Mouse (Mus musculus): ENCODE data around the gene Mak. TPM values are rescaled to one million over a fixed set of nuclear protein-coding genes. Genes with fewer than 3 reads are reported as not detected.
A peak's percentile ranks its signal among the peaks of the same experiment; 100 is the strongest.

Mak gene
- polyA plus RNA-seq, 1 experiment from 2014 or later: 1.1 TPM

DNA sequence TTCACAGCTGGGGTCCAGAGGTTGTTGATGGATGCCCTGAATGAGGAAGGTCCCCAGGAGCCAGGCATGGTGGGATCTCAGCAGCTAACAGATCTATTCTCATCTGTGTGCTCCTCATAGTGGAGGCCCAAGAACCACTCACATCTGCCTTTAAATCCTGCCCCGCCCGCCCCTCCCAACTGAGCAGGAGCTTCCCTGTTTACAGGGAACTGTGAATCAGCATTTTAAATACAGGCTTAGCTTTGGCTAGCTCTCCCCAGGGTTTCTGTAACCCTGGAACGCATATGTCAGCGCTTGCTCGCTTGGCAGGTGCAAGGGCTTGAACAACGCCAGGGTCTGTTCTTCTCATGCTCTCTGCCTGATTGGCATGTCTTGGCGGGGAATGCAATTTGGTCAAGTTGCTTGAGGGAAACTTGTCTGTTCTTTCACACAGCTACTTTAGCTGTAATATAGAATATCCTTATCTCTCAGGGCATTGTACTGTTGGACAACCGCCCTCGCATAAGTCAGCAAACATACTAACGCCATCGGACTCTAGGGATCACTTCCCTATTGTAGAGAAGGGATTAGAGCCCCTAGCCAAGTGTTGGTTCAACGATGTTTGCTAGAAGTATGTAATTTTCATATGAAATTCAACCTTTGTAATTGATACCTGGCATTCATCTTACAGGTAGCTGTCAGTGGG lies 24.5 kb upstream of the Mak start:
- no peak for ATAC-seq (ENCODE audit: insufficient number of reproducible peaks, insufficient read depth, low FRiP score, low read depth)

DNA sequence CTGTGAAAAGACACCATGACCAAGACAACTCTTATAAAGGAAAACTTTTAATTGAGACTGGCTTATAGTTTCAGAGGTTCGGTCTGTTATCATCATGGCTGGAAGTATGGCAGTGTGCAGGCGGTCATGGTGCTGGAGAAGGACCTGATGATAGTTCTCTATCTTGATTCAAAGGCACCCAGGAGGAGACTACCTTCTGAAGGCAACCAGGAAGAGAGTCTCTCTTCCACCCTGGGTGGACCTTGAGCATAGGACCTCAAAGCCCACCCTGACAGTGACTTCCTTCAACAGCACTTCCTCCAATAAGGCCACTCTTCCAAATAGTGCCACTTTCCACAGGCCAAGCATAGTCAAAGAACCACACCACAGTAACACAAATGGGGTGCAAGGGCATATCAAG lies 20.5 kb upstream of the Mak start:
- Histone ChIP-seq H3K27ac (ENCODE audit: low read length) (no peak overlapping the region), H3K4me1 (ENCODE audit: control insufficient read depth, insufficient read depth, low read length) (no peaks in the 10 kb centered on the region), H3K4me3 (ENCODE audit: low read depth, low read length) (no peak overlapping the region), H3K27me3 (ENCODE audit: control insufficient read depth, insufficient read depth, low read length) (no peaks in the 10 kb centered on the region), H3K9me3 (ENCODE audit: control insufficient read depth, low read depth, low read length) (no peaks in the 10 kb centered on the region), H3K36me3 (ENCODE audit: control insufficient read depth, insufficient read depth, low read length) (no peaks in the 10 kb centered on the region), H3K9ac (replicated peaks; ENCODE audit: low read depth, low read length) (no peak overlapping the region), H3K4me2 (replicated peaks; ENCODE audit: low read depth, low read length) (no peak overlapping the region)
- 89% methylated on average over 2 of the region's 2 CpGs for WGBS
- ATAC-seq (ENCODE audit: insufficient number of reproducible peaks, insufficient read depth, low FRiP score, low read depth): no peak

More for the DNA sequence above, 24.5 kb upstream of the Mak start:
- Histone ChIP-seq H3K4me1 (ENCODE audit: control insufficient read depth, insufficient read depth, low read length) (no peaks in the 10 kb centered on the region), H3K36me3 (ENCODE audit: control insufficient read depth, insufficient read depth, low read length) (no peaks in the 10 kb centered on the region), H3K27ac (ENCODE audit: low read length) (no peak overlapping the region), H3K4me3 (ENCODE audit: low read depth, low read length) (no peak overlapping the region), H3K4me2 (replicated peaks; ENCODE audit: low read depth, low read length) (no peak overlapping the region), H3K9me3 (ENCODE audit: control insufficient read depth, low read depth, low read length) (no peaks in the 10 kb centered on the region), H3K27me3 (ENCODE audit: control insufficient read depth, insufficient read depth, low read length) (no peaks in the 10 kb centered on the region), H3K9ac (replicated peaks; ENCODE audit: low read depth, low read length) (no peak overlapping the region)
- 65% methylated on average over 12 of the region's 12 CpGs for WGBS

DNA sequence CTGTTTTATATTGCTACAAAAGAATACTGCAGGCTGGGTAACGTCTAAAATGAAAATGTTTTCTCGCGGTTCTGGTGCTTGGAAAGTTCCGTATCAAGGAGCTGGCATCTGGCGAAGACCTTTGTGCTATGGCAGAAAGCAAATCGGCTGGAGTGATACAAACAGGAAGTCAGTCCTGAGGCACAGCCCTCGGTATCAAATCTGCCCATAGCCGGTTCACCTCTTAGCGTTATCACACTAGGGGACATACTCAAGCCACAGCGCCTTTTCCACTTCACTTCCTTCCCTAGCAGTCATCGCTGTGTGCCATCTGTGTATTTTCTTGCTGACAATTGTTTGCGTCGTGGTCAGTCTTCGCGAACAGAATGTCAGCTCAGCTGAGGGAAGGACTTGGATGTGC lies 18.8 kb upstream of the Mak start:
- Histone ChIP-seq H3K9ac (replicated peaks; ENCODE audit: low read depth, low read length) (no peak overlapping the region), H3K4me2 (replicated peaks; ENCODE audit: low read depth, low read length) (no peak overlapping the region), H3K36me3 (ENCODE audit: control insufficient read depth, insufficient read depth, low read length) (no peaks in the 10 kb centered on the region), H3K27me3 (ENCODE audit: control insufficient read depth, insufficient read depth, low read length) (no peaks in the 10 kb centered on the region), H3K4me3 (ENCODE audit: low read depth, low read length) (no peak overlapping the region), H3K27ac (ENCODE audit: low read length) (no peak overlapping the region), H3K4me1 (ENCODE audit: control insufficient read depth, insufficient read depth, low read length) (no peaks in the 10 kb centered on the region), H3K9me3 (ENCODE audit: control insufficient read depth, low read depth, low read length) (no peaks in the 10 kb centered on the region)
- no peak for ATAC-seq (ENCODE audit: insufficient number of reproducible peaks, insufficient read depth, low FRiP score, low read depth)
- 79% methylated on average over 15 of the region's 15 CpGs for WGBS

DNA sequence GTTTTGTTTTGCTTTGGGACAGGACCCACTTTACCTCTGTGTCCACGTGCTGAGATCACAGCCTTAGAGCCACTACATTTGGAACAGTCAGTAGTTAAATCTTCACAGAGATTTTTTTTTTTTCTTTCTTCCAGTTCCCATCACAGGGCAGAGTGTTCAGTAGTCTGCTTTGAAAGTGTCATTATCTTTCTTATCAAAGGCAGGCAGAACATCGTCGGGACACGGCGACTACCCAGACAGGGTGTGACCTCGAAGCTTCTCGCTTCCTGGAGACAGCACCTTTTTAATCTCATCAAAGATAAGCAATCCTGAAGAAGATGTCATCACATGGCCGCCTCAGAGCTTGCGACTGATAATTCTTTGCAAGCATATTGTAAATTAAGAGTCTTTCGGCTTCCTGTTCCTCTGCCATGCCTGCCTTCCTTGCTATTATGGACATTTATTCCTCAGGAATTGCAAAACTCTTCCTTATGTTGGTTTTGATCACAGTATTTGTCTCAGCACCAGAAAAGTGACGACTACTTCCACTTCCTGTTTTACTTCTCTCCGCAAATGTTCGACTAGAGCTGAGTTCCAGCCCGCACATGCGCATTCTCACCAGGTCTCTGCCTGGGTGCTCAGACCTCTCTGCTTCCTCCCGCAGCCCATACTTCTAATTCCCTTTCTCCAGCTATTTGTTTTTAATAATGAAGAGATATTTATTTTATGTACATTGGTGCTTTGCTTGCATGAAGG lies 18.0 kb upstream of the Mak start:
- H3K27me3 ChIP-seq (ENCODE audit: control insufficient read depth, insufficient read depth, low read length): no peaks in the 10 kb centered on the region
- no peak overlapping the region for H3K27ac ChIP-seq (ENCODE audit: low read length)
- H3K9ac ChIP-seq (replicated peaks; ENCODE audit: low read depth, low read length): no peak overlapping the region
- no peak overlapping the region for H3K4me2 ChIP-seq (replicated peaks; ENCODE audit: low read depth, low read length)
- H3K4me3 ChIP-seq (ENCODE audit: low read depth, low read length): no peak overlapping the region
- H3K4me1 ChIP-seq (ENCODE audit: control insufficient read depth, insufficient read depth, low read length): no peaks in the 10 kb centered on the region
- 51% methylated on average over 16 of the region's 16 CpGs for WGBS
- no peak for ATAC-seq (ENCODE audit: insufficient number of reproducible peaks, insufficient read depth, low FRiP score, low read depth)
- H3K9me3 ChIP-seq (ENCODE audit: control insufficient read depth, low read depth, low read length): no peaks in the 10 kb centered on the region
- no peaks in the 10 kb centered on the region for H3K36me3 ChIP-seq (ENCODE audit: control insufficient read depth, insufficient read depth, low read length)

DNA sequence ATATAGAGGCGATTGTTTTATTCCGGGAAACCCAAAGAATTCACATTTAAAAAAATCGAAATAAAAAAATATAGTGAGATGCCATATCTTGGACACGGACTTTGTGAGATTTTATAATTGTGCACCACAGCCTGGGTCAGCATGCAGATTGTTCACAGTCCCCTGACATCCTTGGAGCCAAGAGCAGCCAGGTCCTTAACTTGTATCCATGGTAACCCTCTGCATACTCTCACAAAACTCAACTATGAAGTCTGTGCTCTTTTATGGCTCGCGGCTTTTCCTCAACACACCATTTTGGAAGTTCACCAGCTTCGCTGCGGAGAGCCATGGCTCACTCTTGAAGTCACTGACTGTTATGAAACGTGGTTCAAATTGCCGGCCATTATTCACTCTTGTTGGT lies 14.7 kb upstream of the Mak start:
- Histone ChIP-seq H3K27ac (ENCODE audit: low read length) (no peak overlapping the region), H3K4me2 (replicated peaks; ENCODE audit: low read depth, low read length) (no peak overlapping the region), H3K27me3 (ENCODE audit: control insufficient read depth, insufficient read depth, low read length) (no peaks in the 10 kb centered on the region), H3K36me3 (ENCODE audit: control insufficient read depth, insufficient read depth, low read length) (no peaks in the 10 kb centered on the region), H3K9ac (replicated peaks; ENCODE audit: low read depth, low read length) (no peak overlapping the region), H3K4me3 (ENCODE audit: low read depth, low read length) (no peak overlapping the region), H3K9me3 (ENCODE audit: control insufficient read depth, low read depth, low read length) (no peaks in the 10 kb centered on the region), H3K4me1 (ENCODE audit: control insufficient read depth, insufficient read depth, low read length) (no peaks in the 10 kb centered on the region)
- no peak for ATAC-seq (ENCODE audit: insufficient number of reproducible peaks, insufficient read depth, low FRiP score, low read depth)
- WGBS: 72% methylated on average over 10 of the region's 10 CpGs

DNA sequence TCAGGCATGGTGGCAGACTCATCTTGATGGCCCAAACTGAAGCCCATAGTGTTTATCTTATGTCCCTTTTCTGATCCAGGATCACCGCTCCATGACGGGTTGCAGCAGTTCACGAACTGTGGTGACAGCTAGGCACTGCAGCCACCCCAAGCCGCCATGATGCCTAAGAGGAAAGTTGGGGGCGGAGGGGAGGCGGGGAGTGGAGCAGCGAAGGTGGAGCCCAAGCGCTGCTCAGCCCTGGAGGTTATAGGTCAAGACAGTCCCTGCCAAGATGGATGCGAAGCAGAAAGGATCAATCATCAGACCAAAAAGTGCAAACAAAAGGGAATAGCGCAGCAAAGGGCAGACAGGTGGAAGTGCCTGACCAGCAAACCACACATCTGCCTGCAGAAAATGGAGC lies 11.8 kb upstream of the Mak start:
- no peak overlapping the region for H3K9ac ChIP-seq (replicated peaks; ENCODE audit: low read depth, low read length)
- H3K4me1 ChIP-seq (ENCODE audit: control insufficient read depth, insufficient read depth, low read length): no peaks in the 10 kb centered on the region
- 6% methylated on average over 10 of the region's 10 CpGs for WGBS
- no peak overlapping the region for H3K27ac ChIP-seq (ENCODE audit: low read length)
- H3K36me3 ChIP-seq (ENCODE audit: control insufficient read depth, insufficient read depth, low read length): no peaks in the 10 kb centered on the region
- no peaks in the 10 kb centered on the region for H3K9me3 ChIP-seq (ENCODE audit: control insufficient read depth, low read depth, low read length)
- H3K4me2 ChIP-seq (replicated peaks; ENCODE audit: low read depth, low read length): 0 out of 2 replicates have a peak overlapping the region, but pooled peaks have one; percentile 14
- no peaks in the 10 kb centered on the region for H3K27me3 ChIP-seq (ENCODE audit: control insufficient read depth, insufficient read depth, low read length)
- no peak for ATAC-seq (ENCODE audit: insufficient number of reproducible peaks, insufficient read depth, low FRiP score, low read depth)
- H3K4me3 ChIP-seq (ENCODE audit: low read depth, low read length): no peak overlapping the region

DNA sequence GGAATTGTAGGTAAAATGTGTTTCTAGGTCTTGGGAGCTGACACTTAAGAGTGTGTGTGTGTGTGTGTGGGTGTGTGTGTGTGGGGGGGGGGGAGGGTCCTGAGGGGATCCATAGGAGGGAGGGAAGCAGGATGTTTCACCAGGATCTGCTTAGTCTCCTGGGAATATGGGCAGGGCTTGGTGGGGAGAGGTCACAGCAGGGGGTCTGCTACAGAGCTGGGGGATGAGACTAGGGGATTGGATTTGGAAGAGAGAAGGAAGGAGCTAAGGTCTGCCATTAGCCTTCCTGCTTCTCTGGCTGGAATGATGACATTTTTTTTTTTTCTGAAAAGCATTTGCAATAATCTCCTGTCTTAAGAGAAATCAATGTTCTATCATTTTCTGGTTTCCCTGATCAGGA lies 9.2 kb upstream of the Mak start:
- no peak overlapping the region for H3K27ac ChIP-seq (ENCODE audit: low read length)
- H3K9me3 ChIP-seq (ENCODE audit: control insufficient read depth, low read depth, low read length): no peaks in the 10 kb centered on the region
- no peak for ATAC-seq (ENCODE audit: insufficient number of reproducible peaks, insufficient read depth, low FRiP score, low read depth)
- no peak overlapping the region for H3K4me2 ChIP-seq (replicated peaks; ENCODE audit: low read depth, low read length)
- H3K36me3 ChIP-seq (ENCODE audit: control insufficient read depth, insufficient read depth, low read length): no peaks in the 10 kb centered on the region
- H3K4me1 ChIP-seq (ENCODE audit: control insufficient read depth, insufficient read depth, low read length): no peaks in the 10 kb centered on the region
- no peak overlapping the region for H3K9ac ChIP-seq (replicated peaks; ENCODE audit: low read depth, low read length)
- no peak overlapping the region for H3K4me3 ChIP-seq (ENCODE audit: low read depth, low read length)
- H3K27me3 ChIP-seq (ENCODE audit: control insufficient read depth, insufficient read depth, low read length): no peaks in the 10 kb centered on the region

DNA sequence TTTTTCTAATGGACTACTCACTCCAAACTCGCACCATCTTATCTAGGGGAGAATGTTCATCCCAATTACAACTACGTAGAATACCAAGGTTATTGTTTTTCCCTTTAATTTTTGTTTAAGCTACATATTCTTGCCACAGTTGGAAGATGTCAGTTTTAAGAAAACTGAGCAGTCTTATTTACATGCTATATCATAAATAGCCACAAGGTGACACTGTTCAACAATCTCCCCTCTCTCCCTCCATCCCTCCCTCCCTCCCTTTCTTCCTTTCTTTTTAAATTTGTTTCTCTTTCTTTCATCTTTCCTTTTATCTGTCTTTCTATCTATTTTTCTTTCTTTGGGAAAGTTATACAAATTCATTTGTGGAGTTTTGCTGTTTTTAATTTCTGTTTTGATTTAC lies 5.6 kb upstream of the Mak start:
- WGBS: 17% methylated on average over 2 of the region's 2 CpGs
- no peaks in the 10 kb centered on the region for H3K4me1 ChIP-seq (ENCODE audit: control insufficient read depth, insufficient read depth, low read length)
- no peak for ATAC-seq (ENCODE audit: insufficient number of reproducible peaks, insufficient read depth, low FRiP score, low read depth)

More for the DNA sequence above, 5.6 kb upstream of the Mak start:
- no peak overlapping the region for H3K27ac ChIP-seq (ENCODE audit: low read length)
- H3K9ac ChIP-seq (replicated peaks; ENCODE audit: low read depth, low read length): no peak overlapping the region
- no peaks in the 10 kb centered on the region for H3K9me3 ChIP-seq (ENCODE audit: control insufficient read depth, low read depth, low read length)
- no peak overlapping the region for H3K4me3 ChIP-seq (ENCODE audit: low read depth, low read length)
- H3K4me2 ChIP-seq (replicated peaks; ENCODE audit: low read depth, low read length): no peak overlapping the region
- H3K36me3 ChIP-seq (ENCODE audit: control insufficient read depth, insufficient read depth, low read length): no peaks in the 10 kb centered on the region
- no peaks in the 10 kb centered on the region for H3K27me3 ChIP-seq (ENCODE audit: control insufficient read depth, insufficient read depth, low read length)
